Mouse (Mus musculus): ENCODE results near the gene Wdr5b. TPM values are rescaled to one million over a fixed set of nuclear protein-coding genes. Genes with fewer than 3 reads are reported as not detected.

The Wdr5b gene
- polyA plus RNA-seq, 1 experiment from 2014 or later = 10.1 TPM

GRCm38 (mm10) chr16:36069819-36070575 lies 29.0 kb downstream of the Wdr5b start:
- no peak for DNase-seq (ENCODE audit: low spot score)

- no peak for DNase-seq (ENCODE audit: low spot score)
Measured at GRCm38 (mm10) chr16:36071071-36071449, 30.1 kb downstream of the Wdr5b start.

- DNase-seq (ENCODE audit: low spot score) = peak; percentile 92
Measured at GRCm38 (mm10) chr16:36071450-36072379, 30.7 kb downstream of the Wdr5b start, which contains the start of the genes Fam162a and Ccdc58. Fam162a (minus strand) TSS chr16:36071594. Ccdc58 (plus strand) TSS chr16:36071685.

GRCm38 (mm10) chr16:36072410-36073011 lies 31.5 kb downstream of the Wdr5b start:
- DNase-seq (ENCODE audit: low spot score) = no peak

GRCm38 (mm10) chr16:36074772-36075171 lies 33.8 kb downstream of the Wdr5b start:
- DNase-seq (ENCODE audit: low spot score) = no peak

- DNase-seq (ENCODE audit: low spot score) = no peak
Measured at GRCm38 (mm10) chr16:36079916-36080315, 38.9 kb downstream of the Wdr5b start.

GRCm38 (mm10) chr16:36087846-36088245 lies 46.9 kb downstream of the Wdr5b start:
- DNase-seq (ENCODE audit: low spot score) = no peak

- no peak for DNase-seq (ENCODE audit: low spot score)
Measured at GRCm38 (mm10) chr16:36089065-36089464, 48.1 kb downstream of the Wdr5b start.

- no peak for DNase-seq (ENCODE audit: low spot score)
Measured at GRCm38 (mm10) chr16:36089850-36090616, 49.0 kb downstream of the Wdr5b start.

- DNase-seq (ENCODE audit: low spot score) = no peak
Measured at GRCm38 (mm10) chr16:36090785-36091509, 50.0 kb downstream of the Wdr5b start.

Other genes starting within 250 kb of the Wdr5b start
- 5.3 and 5.5 TPM in 2 replicates for gene Parp14, start 169.6 kb upstream of the Wdr5b start, polyA plus RNA-seq (2015; fragmentation: Nextera tagmentation; extraction: Ambion mirVana)
- gene Parp9, start 102.7 kb upstream of the Wdr5b start, polyA plus RNA-seq (2015; fragmentation: Nextera tagmentation; extraction: Ambion mirVana) = 39.6 and 44.4 TPM in 2 replicates
- gene Dtx3l, start 102.0 kb upstream of the Wdr5b start, polyA plus RNA-seq (2015; fragmentation: Nextera tagmentation; extraction: Ambion mirVana) = 24.9 and 26.4 TPM in 2 replicates
- 34.2 and 35.9 TPM in 2 replicates for gene Kpna1, start 62.4 kb upstream of the Wdr5b start, polyA plus RNA-seq (2015; fragmentation: Nextera tagmentation; extraction: Ambion mirVana)
- 230 and 278 TPM in 2 replicates for gene Fam162a, start 30.4 kb downstream of the Wdr5b start, polyA plus RNA-seq (2015; fragmentation: Nextera tagmentation; extraction: Ambion mirVana)
- 59.5 and 63.8 TPM in 2 replicates for gene Ccdc58, start 30.5 kb downstream of the Wdr5b start, polyA plus RNA-seq (2015; fragmentation: Nextera tagmentation; extraction: Ambion mirVana)
- gene Csta1, start 90.1 kb downstream of the Wdr5b start, polyA plus RNA-seq (2015; fragmentation: Nextera tagmentation; extraction: Ambion mirVana) = 0.12 and 2.3 TPM in 2 replicates
- gene Stfa2l1, start 115.6 kb downstream of the Wdr5b start, polyA plus RNA-seq (2015; fragmentation: Nextera tagmentation; extraction: Ambion mirVana) = 1.2 and 5.2 TPM in 2 replicates
- 2.1 and 6.2 TPM in 2 replicates for gene Gm5483, start 143.0 kb downstream of the Wdr5b start, polyA plus RNA-seq (2015; fragmentation: Nextera tagmentation; extraction: Ambion mirVana)
- 0.85 TPM in 1 of 2 replicates, not detected in the other for gene Gm5416, start 169.2 kb downstream of the Wdr5b start, polyA plus RNA-seq (2015; fragmentation: Nextera tagmentation; extraction: Ambion mirVana)
- gene 2010005H15Rik, start 180.3 kb downstream of the Wdr5b start, polyA plus RNA-seq (2015; fragmentation: Nextera tagmentation; extraction: Ambion mirVana) = 1.5 and 1.8 TPM in 2 replicates
- 5.5 and 15.9 TPM in 2 replicates for gene Stfa1, start 235.8 kb downstream of the Wdr5b start, polyA plus RNA-seq (2015; fragmentation: Nextera tagmentation; extraction: Ambion mirVana)